Mouse (Mus musculus): ENCODE data around the gene Loxl1. TPM values are rescaled to one million over a fixed set of nuclear protein-coding genes. Genes with fewer than 3 reads are reported as not detected.

Gene Loxl1
- polyA plus RNA-seq, 1 experiment from 2014 or later: 122 TPM

DNA sequence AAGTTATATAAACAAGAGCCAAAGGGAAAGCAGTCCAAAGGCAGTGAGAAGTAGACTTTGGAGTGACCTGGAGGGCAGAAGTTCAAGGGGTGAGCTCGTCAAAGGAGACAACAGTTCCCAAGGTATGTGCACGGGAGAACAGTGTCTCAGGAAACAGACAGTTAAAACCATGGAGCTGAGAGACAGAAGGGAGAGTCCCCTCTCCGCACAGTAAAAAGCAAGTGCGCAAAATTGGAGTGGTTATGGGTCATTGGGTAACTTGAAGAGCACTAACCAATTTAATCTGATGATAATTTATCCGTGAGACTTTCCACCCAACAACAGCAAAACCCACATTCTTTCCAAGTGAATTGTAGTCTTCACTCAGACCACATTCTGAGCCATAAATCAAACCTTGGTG, 36.6 kb downstream of the Loxl1 start:
- Histone ChIP-seq H3K27ac (ENCODE audit: low read length) (peak overlapping the region; percentile 93), H3K9me3 (ENCODE audit: low read length) (no peaks in the 10 kb centered on the region), H3K36me3 (ENCODE audit: insufficient read depth, low read length) (no peaks in the 10 kb centered on the region), H3K27me3 (replicated peaks; ENCODE audit: insufficient read depth, low read length) (no peaks in the 10 kb centered on the region), H3K4me2 (replicated peaks; ENCODE audit: low read depth, low read length) (no peak overlapping the region), H3K9ac (replicated peaks; ENCODE audit: low read depth) (no peak overlapping the region), H3K4me3 (ENCODE audit: low read depth, low read length) (no peak overlapping the region), H3K4me1 (ENCODE audit: insufficient read depth, low read depth, low read length) (peaks cover 15% of the 10 kb centered on the region)
- TF ChIP-seq CTCF (IDR thresholded peaks at IDR 0.05) (no peak), EP300 (IDR thresholded peaks at IDR 0.05) (no peak)
- no peak for ATAC-seq
- DNase-seq (ENCODE audit: low spot score): no peak
- WGBS: 60% methylated on average over 5 of the region's 5 CpGs

DNA sequence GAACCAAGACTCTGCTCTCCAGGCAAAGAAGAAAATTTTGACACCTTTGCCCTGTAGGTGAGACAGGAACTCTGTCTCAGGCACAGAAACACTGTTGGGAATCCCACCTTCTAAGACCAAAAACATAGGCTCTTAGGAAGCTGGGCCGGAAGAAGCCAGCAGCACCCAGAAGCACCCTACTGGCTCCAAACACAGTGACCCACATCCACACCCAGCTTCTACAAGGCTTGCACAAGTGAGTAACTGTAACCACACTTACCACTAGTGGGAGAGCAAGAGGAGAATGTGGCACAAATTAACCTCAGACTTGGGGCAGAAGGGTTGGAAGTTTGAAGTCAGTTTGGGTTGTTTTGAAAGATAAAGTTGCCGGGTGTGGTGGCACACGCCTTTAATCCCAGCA, 37.2 kb downstream of the Loxl1 start:
- peak overlapping the region; percentile 93 for H3K27ac ChIP-seq (ENCODE audit: low read length)
- peak; percentile 57 for DNase-seq (ENCODE audit: low spot score)
- no peak overlapping the region for H3K4me3 ChIP-seq (ENCODE audit: low read depth, low read length)
- no peaks in the 10 kb centered on the region for H3K27me3 ChIP-seq (replicated peaks; ENCODE audit: insufficient read depth, low read length)
- H3K9ac ChIP-seq (replicated peaks; ENCODE audit: low read depth): no peak overlapping the region
- no peaks in the 10 kb centered on the region for H3K36me3 ChIP-seq (ENCODE audit: insufficient read depth, low read length)
- 59% methylated on average over 3 of the region's 3 CpGs for WGBS
- H3K9me3 ChIP-seq (ENCODE audit: low read length): no peaks in the 10 kb centered on the region
- H3K4me1 ChIP-seq (ENCODE audit: insufficient read depth, low read depth, low read length): peaks cover 15% of the 10 kb centered on the region
- peak overlapping the region; percentile 32 for H3K4me2 ChIP-seq (replicated peaks; ENCODE audit: low read depth, low read length)
- peak; percentile 39 for TF ChIP-seq CTCF (IDR thresholded peaks at IDR 0.05)
- TF ChIP-seq EP300 (IDR thresholded peaks at IDR 0.05): no peak
- ATAC-seq: no peak

DNA sequence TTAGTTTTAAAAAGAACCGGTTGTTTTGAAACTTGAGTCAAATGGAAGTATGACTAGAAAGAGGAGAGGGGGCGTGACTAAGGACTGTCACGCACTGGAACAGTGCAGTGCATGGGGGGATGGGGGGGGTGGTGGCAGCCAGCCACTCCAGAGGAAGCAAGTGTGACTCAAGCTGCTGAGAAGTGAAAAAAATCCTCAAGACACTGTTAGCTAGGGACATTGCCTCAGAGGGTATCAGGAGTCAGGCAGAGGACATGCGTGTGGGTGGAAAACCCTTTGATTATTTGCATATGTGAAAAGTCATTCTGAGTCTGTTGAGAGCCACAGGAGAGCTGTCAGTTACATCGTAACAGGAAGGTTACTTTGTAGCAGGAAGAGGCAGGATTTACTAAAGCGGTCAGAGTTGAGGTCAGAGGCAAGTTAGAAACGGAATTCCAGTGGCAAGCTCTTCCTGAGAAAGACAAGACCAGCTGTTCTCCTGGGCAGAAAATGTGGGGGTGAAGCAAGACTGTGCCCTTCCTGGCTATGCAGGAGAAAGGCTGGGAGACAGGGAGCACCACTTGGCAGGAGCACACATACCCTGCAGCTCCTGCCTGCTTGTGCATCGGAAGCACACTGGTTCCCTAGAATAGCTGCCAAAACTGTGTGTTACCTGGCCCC, 37.7 kb downstream of the Loxl1 start:
- H3K9me3 ChIP-seq (ENCODE audit: low read length): no peaks in the 10 kb centered on the region
- TF ChIP-seq EP300 (IDR thresholded peaks at IDR 0.05) (peak; percentile 85), CTCF (IDR thresholded peaks at IDR 0.05) (no peak)
- peak overlapping the region; percentile 32 for H3K4me2 ChIP-seq (replicated peaks; ENCODE audit: low read depth, low read length)
- H3K4me1 ChIP-seq (ENCODE audit: insufficient read depth, low read depth, low read length): peaks cover 15% of the 10 kb centered on the region
- DNase-seq (ENCODE audit: low spot score) (peak; percentile 98), ATAC-seq (peak; percentile 97)
- no peak overlapping the region for H3K9ac ChIP-seq (replicated peaks; ENCODE audit: low read depth)
- H3K4me3 ChIP-seq (ENCODE audit: low read depth, low read length): no peak overlapping the region
- H3K27me3 ChIP-seq (replicated peaks; ENCODE audit: insufficient read depth, low read length): no peaks in the 10 kb centered on the region
- H3K36me3 ChIP-seq (ENCODE audit: insufficient read depth, low read length): no peaks in the 10 kb centered on the region
- 2% methylated on average over 8 of the region's 8 CpGs for WGBS
- H3K27ac ChIP-seq (ENCODE audit: low read length): peak overlapping the region; percentile 93

DNA sequence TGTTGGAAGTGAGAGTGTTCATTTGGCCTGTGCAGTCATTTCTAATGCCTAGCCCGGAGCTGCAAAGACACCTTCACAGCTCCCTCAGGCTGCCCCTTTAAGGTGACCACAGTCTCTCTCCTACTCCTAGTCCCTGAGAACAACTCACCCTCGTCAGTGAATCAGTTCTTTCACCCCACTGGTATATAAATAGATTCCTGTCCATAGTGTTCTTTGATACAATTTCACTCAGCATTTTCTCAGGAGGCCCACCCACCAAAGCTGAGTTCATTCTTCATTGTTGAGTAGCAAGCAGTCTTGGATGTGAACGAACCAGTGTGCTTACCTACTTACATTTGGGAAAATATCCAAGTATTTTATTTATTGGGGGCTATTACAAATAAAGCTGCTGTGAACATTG, 38.4 kb downstream of the Loxl1 start:
- no peak overlapping the region for H3K9ac ChIP-seq (replicated peaks; ENCODE audit: low read depth)
- TF ChIP-seq CTCF (IDR thresholded peaks at IDR 0.05) (no peak), EP300 (IDR thresholded peaks at IDR 0.05) (no peak)
- no peak overlapping the region for H3K4me3 ChIP-seq (ENCODE audit: low read depth, low read length)
- peaks cover 15% of the 10 kb centered on the region for H3K4me1 ChIP-seq (ENCODE audit: insufficient read depth, low read depth, low read length)
- H3K9me3 ChIP-seq (ENCODE audit: low read length): no peaks in the 10 kb centered on the region
- no peaks in the 10 kb centered on the region for H3K27me3 ChIP-seq (replicated peaks; ENCODE audit: insufficient read depth, low read length)
- H3K27ac ChIP-seq (ENCODE audit: low read length): peak overlapping the region; percentile 93
- WGBS: 26% methylated on average over 3 of the region's 3 CpGs
- H3K36me3 ChIP-seq (ENCODE audit: insufficient read depth, low read length): no peaks in the 10 kb centered on the region
- DNase-seq (ENCODE audit: low spot score): peak; percentile 50
- peak; percentile 15; the same call in 1 of the 2 replicates for ATAC-seq
- H3K4me2 ChIP-seq (replicated peaks; ENCODE audit: low read depth, low read length): no peak overlapping the region; the same call in 1 of the 2 replicates

DNA sequence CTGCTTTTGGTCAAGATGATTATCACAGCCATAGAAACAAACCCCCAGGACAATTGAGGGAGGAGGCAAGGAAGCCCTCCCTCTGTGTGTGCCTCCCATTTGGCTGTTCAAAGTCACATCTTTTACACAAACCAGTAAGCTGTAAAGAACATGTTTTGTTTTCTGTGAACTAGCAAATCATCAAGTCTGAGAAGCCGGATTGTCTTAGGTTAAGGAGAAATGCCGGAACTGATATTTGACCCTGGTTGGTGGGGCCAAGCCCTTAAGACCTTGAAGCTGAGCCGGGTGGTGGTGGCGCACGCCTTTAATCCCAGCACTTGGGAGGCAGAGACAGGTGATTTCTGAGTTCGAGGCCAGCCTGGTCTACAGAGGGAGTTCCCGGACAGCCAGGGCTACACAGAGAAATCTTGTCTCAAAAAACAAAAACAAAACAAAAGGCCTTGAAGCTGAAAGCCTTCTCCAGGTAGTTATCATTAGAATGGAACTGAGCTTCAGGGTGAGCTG, 38.8 kb downstream of the Loxl1 start:
- Histone ChIP-seq H3K4me2 (replicated peaks; ENCODE audit: low read depth, low read length) (no peak overlapping the region), H3K9ac (replicated peaks; ENCODE audit: low read depth) (no peak overlapping the region), H3K27me3 (replicated peaks; ENCODE audit: insufficient read depth, low read length) (no peaks in the 10 kb centered on the region), H3K9me3 (ENCODE audit: low read length) (no peaks in the 10 kb centered on the region), H3K4me1 (ENCODE audit: insufficient read depth, low read depth, low read length) (peaks cover 15% of the 10 kb centered on the region), H3K4me3 (ENCODE audit: low read depth, low read length) (no peak overlapping the region), H3K36me3 (ENCODE audit: insufficient read depth, low read length) (no peaks in the 10 kb centered on the region), H3K27ac (ENCODE audit: low read length) (peak overlapping the region; percentile 93)
- WGBS: 78% methylated on average over 7 of the region's 7 CpGs
- DNase-seq (ENCODE audit: low spot score): no peak
- ATAC-seq: no peak
- TF ChIP-seq EP300 (IDR thresholded peaks at IDR 0.05) (no peak), CTCF (IDR thresholded peaks at IDR 0.05) (no peak)

DNA sequence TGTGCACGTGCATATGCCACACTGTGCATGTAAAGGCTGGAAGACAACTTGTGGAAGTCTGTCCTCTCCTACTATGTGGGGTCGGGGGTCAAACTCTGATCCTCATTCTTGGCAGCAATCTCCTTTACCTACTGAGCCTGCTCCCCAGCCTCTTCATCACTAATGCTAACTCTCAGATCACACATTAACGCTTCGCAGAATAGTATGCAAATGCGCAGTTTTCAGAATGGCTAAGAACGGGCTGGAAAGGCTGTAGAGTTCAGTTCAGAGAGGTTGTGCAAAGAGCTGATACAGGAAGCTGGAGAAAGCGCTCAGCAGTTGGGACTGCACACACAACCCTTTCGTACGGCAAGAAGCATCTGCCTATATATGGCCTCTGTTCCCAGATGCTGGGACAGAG, 40.1 kb downstream of the Loxl1 start:
- Histone ChIP-seq H3K4me2 (replicated peaks; ENCODE audit: low read depth, low read length) (no peak overlapping the region), H3K27me3 (replicated peaks; ENCODE audit: insufficient read depth, low read length) (no peaks in the 10 kb centered on the region), H3K4me3 (ENCODE audit: low read depth, low read length) (no peak overlapping the region), H3K4me1 (ENCODE audit: insufficient read depth, low read depth, low read length) (peaks cover 15% of the 10 kb centered on the region), H3K36me3 (ENCODE audit: insufficient read depth, low read length) (no peaks in the 10 kb centered on the region), H3K27ac (ENCODE audit: low read length) (no peak overlapping the region), H3K9me3 (ENCODE audit: low read length) (no peaks in the 10 kb centered on the region), H3K9ac (replicated peaks; ENCODE audit: low read depth) (no peak overlapping the region)
- DNase-seq (ENCODE audit: low spot score) (no peak), ATAC-seq (no peak)
- 71% methylated on average over 9 of the region's 9 CpGs for WGBS
- no peak for TF ChIP-seq EP300 (IDR thresholded peaks at IDR 0.05)
- TF ChIP-seq CTCF (IDR thresholded peaks at IDR 0.05): no peak
